Mouse (Mus musculus) heart, adult 2 months (tissue): ENCODE data around the gene Abhd4. TPM values are rescaled to one million over a fixed set of nuclear protein-coding genes. Genes with fewer than 3 reads are reported as not detected.

Experiments used
- DNase-seq, 2 experiments: peaks; one replicate each; pipeline ENCODE4 v3.0.0; 2021
- H3K27ac ChIP-seq: fragments of 200-600 bp; 2 replicates; pipeline ENCODE4 v1.8.1; 2022
- H3K27me3 ChIP-seq: fragments of 200-500 bp; 2 replicates; pipeline ENCODE4 v1.6.1; 2012; ENCODE audit warnings: mild to moderate bottlenecking, low read length, inconsistent platforms, mixed read lengths; ENCODE audit not compliant: control insufficient read depth, insufficient read depth
- H3K36me3 ChIP-seq: fragments of 200-500 bp; 2 replicates; pipeline ENCODE4 v1.6.1; 2012; ENCODE audit warnings: low read length, inconsistent platforms; ENCODE audit not compliant: control insufficient read depth, insufficient read depth
- H3K4me1 ChIP-seq: fragments of 200-500 bp; 2 replicates; pipeline ENCODE4 v1.6.1; 2011; ENCODE audit warnings: low read length; ENCODE audit not compliant: control insufficient read depth, insufficient read depth
- H3K4me3 ChIP-seq: fragments of 200-600 bp; 2 replicates; pipeline ENCODE4 v1.8.1; 2022
- H3K79me2 ChIP-seq: fragments of 200-500 bp; replicated peaks from 2 replicates; pipeline ENCODE4 v1.6.1; 2012; ENCODE audit warnings: mild to moderate bottlenecking, inconsistent platforms, low read length, moderate library complexity, mixed read lengths; ENCODE audit not compliant: control insufficient read depth, insufficient read depth
- H3K9ac ChIP-seq: fragments of 200-500 bp; 2 replicates; pipeline ENCODE4 v1.6.1; 2012; ENCODE audit warnings: low read depth, mild to moderate bottlenecking, control low read depth, inconsistent platforms, low read length, mixed read lengths
- CTCF ChIP-seq: fragments of 200-600 bp; IDR thresholded peaks from 2 replicates; pipeline ENCODE4 v1.8.1; 2022; ENCODE audit warnings: antibody characterized with exemption, mild to moderate bottlenecking, moderate library complexity
- EP300 ChIP-seq: fragments of 200-500 bp; IDR thresholded peaks from 2 replicates; pipeline ENCODE4 v1.6.1; 2011; ENCODE audit warnings: low read depth, low read length, control low read depth; ENCODE audit not compliant: insufficient read depth
- POLR2A ChIP-seq: fragments of 200-500 bp; IDR thresholded peaks from 2 replicates; pipeline ENCODE4 v1.6.1; 2011; ENCODE audit warnings: mild to moderate bottlenecking, low read depth, low read length, control low read depth; ENCODE audit not compliant: insufficient read depth
- WGBS: fragments of 180-500 bp; shearing (Covaris S2); methylation state at CpG from one replicate; pipeline ENCODE4 v1.1.7; 2018; 5-methylcytosine and 5-hydroxymethylcytosine counted together
- intact Hi-C: fragments of 180-260 bp; cut with DNase I; formaldehyde crosslinking; loops from one replicate; pipeline ENCODE4 v1.15.1; 2025
- polyA plus RNA-seq: library from polyadenylated mRNA; depleted of rRNA; stranded (reverse); fragments of >200 nt; gene quantifications from 2 replicates; pipeline ENCODE4 v1.2.3, GENCODE M21; 2012
- total RNA-seq, 2 experiments: library from RNA; stranded (reverse); gene quantifications; 2 replicates each; pipeline ENCODE4 v1.2.3; 2021

Abhd4 gene
- total and polyA plus RNA-seq, 3 experiments = 39.2 to 50.2 (median 41.8) TPM

GRCm38 (mm10) chr14:54206750-54207550 is 47.0 kb upstream of the Abhd4 start:
- DNase-seq = no peak
- peaks cover 2% of the 10 kb centered on the region; the same call in 1 of the 2 replicates for H3K4me1 ChIP-seq
- no peak overlapping the region for H3K9ac ChIP-seq
- TF ChIP-seq POLR2A (no peak), EP300 (no peak), CTCF (no peak)
- 52% methylated on average over 15 of the region's 15 CpGs for WGBS
- no peaks in the 10 kb centered on the region for H3K79me2 ChIP-seq
- no peaks in the 10 kb centered on the region; the same call in 1 of the 2 replicates for H3K36me3 ChIP-seq
- H3K27me3 ChIP-seq = no peaks in the 10 kb centered on the region
- 0 out of 2 replicates have a peak overlapping the region, but pooled peaks have one; percentile 12 for H3K27ac ChIP-seq
- no peak overlapping the region for H3K4me3 ChIP-seq
- intact Hi-C loops = no loop called here

GRCm38 (mm10) chr14:54207924-54208323 is 46.1 kb upstream of the Abhd4 start:
- Histone ChIP-seq H3K27ac (no peak overlapping the region), H3K4me3 (no peak overlapping the region), H3K4me1 (peaks cover 2% of the 10 kb centered on the region; the same call in 1 of the 2 replicates), H3K9ac (no peak overlapping the region), H3K79me2 (no peaks in the 10 kb centered on the region), H3K27me3 (no peaks in the 10 kb centered on the region), H3K36me3 (no peaks in the 10 kb centered on the region; the same call in 1 of the 2 replicates)
- TF ChIP-seq EP300 (no peak), CTCF (no peak), POLR2A (no peak)
- no peak for DNase-seq
- intact Hi-C loops = no loop called here
- WGBS = 62% methylated on average over 5 of the region's 5 CpGs

GRCm38 (mm10) chr14:54208741-54209140 is 45.2 kb upstream of the Abhd4 start:
- no peak for DNase-seq
- Histone ChIP-seq H3K79me2 (no peaks in the 10 kb centered on the region), H3K4me1 (peaks cover 2% of the 10 kb centered on the region; the same call in 1 of the 2 replicates), H3K9ac (no peak overlapping the region), H3K27me3 (no peaks in the 10 kb centered on the region), H3K4me3 (no peak overlapping the region), H3K36me3 (no peaks in the 10 kb centered on the region; the same call in 1 of the 2 replicates), H3K27ac (no peak overlapping the region)
- 83% methylated on average over 6 of the region's 6 CpGs for WGBS
- intact Hi-C loops = no loop called here
- TF ChIP-seq POLR2A (no peak), CTCF (no peak), EP300 (no peak)

- TF ChIP-seq EP300 = no peak
- TF ChIP-seq POLR2A = no peak
- TF ChIP-seq CTCF = no peak
- H3K9ac ChIP-seq = no peak overlapping the region
- H3K27me3 ChIP-seq = no peaks in the 10 kb centered on the region
- H3K4me3 ChIP-seq = no peak overlapping the region
- DNase-seq = no peak
- H3K4me1 ChIP-seq = peaks cover 2% of the 10 kb centered on the region; the same call in 1 of the 2 replicates
- H3K27ac ChIP-seq = no peak overlapping the region
- intact Hi-C loops = no loop called here
- WGBS = 87% methylated on average over 5 of the region's 5 CpGs
- no peaks in the 10 kb centered on the region for H3K79me2 ChIP-seq
- H3K36me3 ChIP-seq = no peaks in the 10 kb centered on the region; the same call in 1 of the 2 replicates
These were observed 44.1 kb upstream of the Abhd4 start for GRCm38 (mm10) chr14:54209932-54210331.

- no peaks in the 10 kb centered on the region; the same call in 1 of the 2 replicates for H3K36me3 ChIP-seq
- no peak for TF ChIP-seq EP300
- no peak for TF ChIP-seq POLR2A
- no peak for TF ChIP-seq CTCF
- no peak for DNase-seq
- H3K4me3 ChIP-seq = no peak overlapping the region
- H3K27ac ChIP-seq = no peak overlapping the region
- H3K27me3 ChIP-seq = no peaks in the 10 kb centered on the region
- intact Hi-C loops = no loop called here
- WGBS = 87% methylated on average over 2 of the region's 2 CpGs
- H3K79me2 ChIP-seq = no peaks in the 10 kb centered on the region
- peaks cover 2% of the 10 kb centered on the region; the same call in 1 of the 2 replicates for H3K4me1 ChIP-seq
- no peak overlapping the region for H3K9ac ChIP-seq
These were observed 43.6 kb upstream of the Abhd4 start for GRCm38 (mm10) chr14:54210401-54210800.

GRCm38 (mm10) chr14:54211199-54211598 is 42.8 kb upstream of the Abhd4 start:
- no peak for TF ChIP-seq EP300
- TF ChIP-seq POLR2A = no peak
- no peak for TF ChIP-seq CTCF
- WGBS = 93% methylated on average over 8 of the region's 8 CpGs
- DNase-seq = no peak
- Histone ChIP-seq H3K4me1 (peaks cover 6% of the 10 kb centered on the region), H3K27ac (no peak overlapping the region), H3K79me2 (no peaks in the 10 kb centered on the region), H3K36me3 (no peaks in the 10 kb centered on the region; the same call in 1 of the 2 replicates), H3K4me3 (no peak overlapping the region), H3K27me3 (no peaks in the 10 kb centered on the region), H3K9ac (no peak overlapping the region)
- intact Hi-C loops = no loop called here
